Mouse (Mus musculus) embryonic facial prominence, embryonic 10.5 days (tissue): Measurements from ENCODE around the gene Slc35a5. TPM values are rescaled to one million over a fixed set of nuclear protein-coding genes. Genes with fewer than 3 reads are reported as not detected.

Source experiments
- DNase-seq: peaks from one replicate; pipeline ENCODE4 v3.0.0-alpha.2; 2017; ENCODE audit warnings: low spot score
- H3K27ac ChIP-seq: fragments of 300-500 bp; sonication (generic); replicated peaks from 2 replicates; pipeline ENCODE4 v1.5.1; 2016; ENCODE audit warnings: mild to moderate bottlenecking
- H3K27me3 ChIP-seq: fragments of 300-500 bp; sonication (generic); replicated peaks from 2 replicates; pipeline ENCODE4 v1.6.1; 2016; ENCODE audit warnings: low read depth, mild to moderate bottlenecking; ENCODE audit not compliant: poor library complexity, severe bottlenecking
- H3K36me3 ChIP-seq: fragments of 300-500 bp; sonication (generic); replicated peaks from 2 replicates; pipeline ENCODE4 v1.6.1; 2016; ENCODE audit warnings: mild to moderate bottlenecking, moderate library complexity
- H3K4me1 ChIP-seq: fragments of 300-500 bp; sonication (generic); 2 replicates; pipeline ENCODE4 v1.6.1; 2016
- H3K4me3 ChIP-seq: fragments of 300-500 bp; sonication (generic); 2 replicates; pipeline ENCODE4 v1.5.1; 2016; ENCODE audit warnings: mild to moderate bottlenecking, moderate library complexity
- H3K9me3 ChIP-seq: fragments of 300-500 bp; sonication (generic); 2 replicates; pipeline ENCODE4 v1.6.1; 2016; ENCODE audit warnings: mild to moderate bottlenecking
- WGBS: fragments of 180-500 bp; shearing (Covaris S2); methylation state at CpG from one replicate; pipeline ENCODE4 v1.1.7; 2016; 5-methylcytosine and 5-hydroxymethylcytosine counted together
- polyA plus RNA-seq: library from polyadenylated mRNA; unstranded; fragments of >200 nt; fragmentation: Nextera tagmentation; extraction: Ambion mirVana; gene quantifications from 2 replicates; pipeline ENCODE4 v1.2.1, GENCODE M21; 2016

Gene Slc35a5
- polyA plus RNA-seq, 1 experiment from 2014 or later: 12.2 TPM

- WGBS: 92% methylated on average over 6 of the region's 6 CpGs
- Histone ChIP-seq H3K9me3 (0 out of 2 replicates have a peak, but pooled peaks cover 2% of the 10 kb centered on the region), H3K27ac (no peak overlapping the region), H3K4me1 (no peaks in the 10 kb centered on the region), H3K4me3 (no peak overlapping the region), H3K27me3 (no peaks in the 10 kb centered on the region), H3K36me3 (peaks cover 88% of the 10 kb centered on the region)
- no peak for DNase-seq
Measured at GRCm38 (mm10) chr16:45145119-45145518, 13.4 kb downstream of the Slc35a5 start.

- Histone ChIP-seq H3K36me3 (peaks cover 86% of the 10 kb centered on the region), H3K27ac (no peak overlapping the region), H3K4me1 (no peaks in the 10 kb centered on the region), H3K9me3 (0 out of 2 replicates have a peak, but pooled peaks cover 2% of the 10 kb centered on the region), H3K27me3 (no peaks in the 10 kb centered on the region), H3K4me3 (no peak overlapping the region)
- no peak for DNase-seq
- WGBS: 91% methylated on average over 5 of the region's 5 CpGs
Measured at GRCm38 (mm10) chr16:45142565-45142964, 15.9 kb downstream of the Slc35a5 start.

GRCm38 (mm10) chr16:45141711-45142110, 16.8 kb downstream of the Slc35a5 start:
- DNase-seq: no peak

GRCm38 (mm10) chr16:45127936-45128710, 30.4 kb downstream of the Slc35a5 start:
- H3K36me3 ChIP-seq: no peaks in the 10 kb centered on the region; the same call in 1 of the 2 replicates
- no peaks in the 10 kb centered on the region for H3K4me1 ChIP-seq
- WGBS: 90% methylated on average over 2 of the region's 2 CpGs
- DNase-seq: no peak
- H3K4me3 ChIP-seq: no peak overlapping the region
- no peaks in the 10 kb centered on the region for H3K9me3 ChIP-seq
- no peak overlapping the region for H3K27ac ChIP-seq
- no peaks in the 10 kb centered on the region for H3K27me3 ChIP-seq

More at GRCm38 (mm10) chr16:45141711-45142110, 16.8 kb downstream of the Slc35a5 start:
- H3K27ac ChIP-seq: no peak overlapping the region
- no peaks in the 10 kb centered on the region for H3K4me1 ChIP-seq
- H3K9me3 ChIP-seq: 0 out of 2 replicates have a peak, but pooled peaks cover 2% of the 10 kb centered on the region
- H3K4me3 ChIP-seq: no peak overlapping the region
- peaks cover 80% of the 10 kb centered on the region for H3K36me3 ChIP-seq
- H3K27me3 ChIP-seq: no peaks in the 10 kb centered on the region
- WGBS: 94% methylated on average over 5 of the region's 5 CpGs

- DNase-seq: peak; percentile 16
- WGBS: 69% methylated on average over 9 of the region's 9 CpGs
- no peak overlapping the region for H3K27ac ChIP-seq
- 0 out of 2 replicates have a peak, but pooled peaks cover 5% of the 10 kb centered on the region for H3K4me1 ChIP-seq
- H3K36me3 ChIP-seq: no peaks in the 10 kb centered on the region; the same call in 1 of the 2 replicates
- H3K4me3 ChIP-seq: no peak overlapping the region
- no peaks in the 10 kb centered on the region for H3K27me3 ChIP-seq
- no peaks in the 10 kb centered on the region for H3K9me3 ChIP-seq
Measured at GRCm38 (mm10) chr16:45124230-45125203, 34.0 kb downstream of the Slc35a5 start.

GRCm38 (mm10) chr16:45122571-45122970, 35.9 kb downstream of the Slc35a5 start:
- H3K4me1 ChIP-seq: 0 out of 2 replicates have a peak, but pooled peaks cover 5% of the 10 kb centered on the region
- no peaks in the 10 kb centered on the region for H3K9me3 ChIP-seq
- no peak for DNase-seq
- WGBS: 68% methylated on average over 5 of the region's 5 CpGs
- H3K4me3 ChIP-seq: no peak overlapping the region
- H3K36me3 ChIP-seq: no peaks in the 10 kb centered on the region; the same call in 1 of the 2 replicates
- H3K27ac ChIP-seq: no peak overlapping the region
- no peaks in the 10 kb centered on the region for H3K27me3 ChIP-seq

- Histone ChIP-seq H3K36me3 (no peaks in the 10 kb centered on the region; the same call in 1 of the 2 replicates), H3K27ac (no peak overlapping the region), H3K4me1 (0 out of 2 replicates have a peak, but pooled peaks cover 5% of the 10 kb centered on the region), H3K4me3 (no peak overlapping the region), H3K9me3 (no peaks in the 10 kb centered on the region), H3K27me3 (no peaks in the 10 kb centered on the region)
- WGBS: 76% methylated on average over 5 of the region's 5 CpGs
- DNase-seq: no peak
Measured at GRCm38 (mm10) chr16:45120844-45121425, 37.6 kb downstream of the Slc35a5 start.

- H3K27ac ChIP-seq: no peak overlapping the region
- H3K4me1 ChIP-seq: 0 out of 2 replicates have a peak, but pooled peaks cover 5% of the 10 kb centered on the region
- 80% methylated on average over 3 of the region's 3 CpGs for WGBS
- no peaks in the 10 kb centered on the region for H3K27me3 ChIP-seq
- H3K4me3 ChIP-seq: no peak overlapping the region
- H3K36me3 ChIP-seq: no peaks in the 10 kb centered on the region; the same call in 1 of the 2 replicates
- no peak for DNase-seq
- H3K9me3 ChIP-seq: no peaks in the 10 kb centered on the region
Measured at GRCm38 (mm10) chr16:45118760-45119159, 39.7 kb downstream of the Slc35a5 start.

GRCm38 (mm10) chr16:45117200-45117599, 41.3 kb downstream of the Slc35a5 start:
- Histone ChIP-seq H3K36me3 (no peaks in the 10 kb centered on the region), H3K9me3 (no peaks in the 10 kb centered on the region), H3K4me1 (0 out of 2 replicates have a peak, but pooled peaks cover 5% of the 10 kb centered on the region), H3K4me3 (no peak overlapping the region), H3K27me3 (no peaks in the 10 kb centered on the region), H3K27ac (no peak overlapping the region)
- no peak for DNase-seq
- 93% methylated on average over 3 of the region's 3 CpGs for WGBS

- 44% methylated on average over 4 of the region's 4 CpGs for WGBS
- no peaks in the 10 kb centered on the region for H3K27me3 ChIP-seq
- no peaks in the 10 kb centered on the region for H3K36me3 ChIP-seq
- no peak for DNase-seq
- no peak overlapping the region for H3K4me3 ChIP-seq
- H3K27ac ChIP-seq: no peak overlapping the region
- H3K4me1 ChIP-seq: no peaks in the 10 kb centered on the region
- H3K9me3 ChIP-seq: no peaks in the 10 kb centered on the region
Measured at GRCm38 (mm10) chr16:45110498-45110897, 48.0 kb downstream of the Slc35a5 start.

GRCm38 (mm10) chr16:45108203-45108878, 50.2 kb downstream of the Slc35a5 start:
- Histone ChIP-seq H3K36me3 (no peaks in the 10 kb centered on the region), H3K9me3 (no peaks in the 10 kb centered on the region), H3K27me3 (no peaks in the 10 kb centered on the region), H3K4me1 (no peaks in the 10 kb centered on the region), H3K27ac (no peak overlapping the region), H3K4me3 (no peak overlapping the region)
- DNase-seq: no peak
- WGBS: 74% methylated on average over 5 of the region's 5 CpGs
